Mouse (Mus musculus) stomach, postnatal 0 days (tissue): ENCODE results near the gene Kif26b.

Experiments used
- CTCF ChIP-seq: IDR thresholded peaks from 2 replicates; pipeline ENCODE4 v1.5.1; 2016; ENCODE audit warnings: antibody characterized with exemption, low read depth, mild to moderate bottlenecking, moderate library complexity
- EP300 ChIP-seq: optimal IDR thresholded peaks from 2 replicates; pipeline ENCODE3; 2016; ENCODE audit warnings: antibody characterized with exemption

DNA sequence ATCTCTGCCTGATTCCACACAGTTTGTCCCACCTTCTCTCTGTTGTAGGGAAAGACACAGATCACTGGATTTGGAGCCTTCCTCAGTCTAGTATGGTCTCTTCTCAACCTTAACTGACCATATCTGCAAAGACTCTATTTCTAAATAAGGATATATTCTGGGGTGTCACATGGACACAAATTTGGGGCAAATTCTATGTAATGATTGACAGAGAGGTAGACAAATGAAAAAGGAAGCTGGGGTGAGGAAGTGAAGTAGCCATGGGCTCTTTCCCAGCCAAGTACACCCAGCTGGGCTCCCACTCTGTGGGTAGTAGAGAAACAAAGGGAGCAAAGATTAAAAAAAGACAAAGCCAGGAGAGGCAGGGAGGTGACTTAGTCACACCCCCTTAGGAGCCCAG, 158.0 kb downstream of the Kif26b start:
- TF ChIP-seq CTCF (no peak), EP300 (no peak)
